Mouse (Mus musculus): Measurements from ENCODE around the gene Tap1.

- TF ChIP-seq POLR2A (IDR thresholded peaks at IDR 0.05; ENCODE audit: control insufficient read depth in 1 of 2, insufficient read depth in 1 of 2, low read depth in 1 of 2, low read length in 2 of 2, poor library complexity in 1 of 2), result no peak
- no peak for TF ChIP-seq CTCF (IDR thresholded peaks at IDR 0.05 in 2 of 3, conservative IDR thresholded peaks at IDR 0.05 in 1 of 3; ENCODE audit: control insufficient read depth in 1 of 3, insufficient read depth in 1 of 3, low read depth in 2 of 3, low read length in 3 of 3, poor library complexity in 1 of 3, severe bottlenecking in 1 of 3)
- TF ChIP-seq JUND (IDR thresholded peaks at IDR 0.05; ENCODE audit: low read depth, low read length), result no peak
- TF ChIP-seq RCOR1 (IDR thresholded peaks at IDR 0.05; ENCODE audit: low read depth, low read length), result no peak
Observed at GRCm38 (mm10) chr17:34225426-34225825, 38.1 kb downstream of the Tap1 start.
